Mouse (Mus musculus) G1E (cell line): ENCODE measurements around the gene Rhbdf2.

Experiments
- CTCF ChIP-seq: IDR thresholded peaks from 2 replicates; pipeline ENCODE4 v1.5.1; 2012; ENCODE audit warnings: low read depth, low read length, inconsistent platforms, mixed read lengths
- GATA1 ChIP-seq: IDR thresholded peaks from 2 replicates; pipeline ENCODE4 v1.6.1; 2012; ENCODE audit warnings: borderline replicate concordance, low read length, inconsistent platforms, mixed read lengths
- GATA2 ChIP-seq: IDR thresholded peaks from 2 replicates; pipeline ENCODE4 v1.6.1; 2012; ENCODE audit warnings: low read depth, low read length, inconsistent platforms, borderline replicate concordance
- POLR2AphosphoS5 ChIP-seq: IDR thresholded peaks from 2 replicates; pipeline ENCODE4 v1.6.1; 2012; ENCODE audit warnings: low read depth, low read length, inconsistent platforms; ENCODE audit not compliant: insufficient replicate concordance
- TAL1 ChIP-seq: conservative IDR thresholded peaks from 2 replicates; pipeline ENCODE4 v1.6.1; 2012; ENCODE audit warnings: low read depth, low read length, inconsistent platforms, mixed read lengths

DNA sequence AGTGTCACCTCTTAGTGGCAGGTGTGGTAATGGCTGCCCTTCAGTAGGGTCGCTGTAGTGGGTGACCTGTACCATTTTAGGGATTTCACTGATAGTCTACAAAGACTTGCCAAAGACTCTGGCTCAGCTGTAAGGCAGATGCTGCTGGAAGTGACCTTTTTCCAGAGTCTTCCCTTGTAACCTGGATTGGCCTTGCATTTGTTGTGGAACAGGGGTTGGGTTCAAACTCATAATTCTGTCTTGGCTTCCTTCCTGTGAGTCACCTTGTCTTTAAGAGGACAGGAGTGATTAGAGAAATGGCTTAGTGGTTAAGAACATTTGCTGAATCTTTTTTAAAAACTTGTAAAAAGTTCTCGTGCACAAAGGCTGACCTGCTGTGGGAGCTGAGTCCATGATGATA lies 46.6 kb upstream of the Rhbdf2 start:
- no peak for TF ChIP-seq CTCF
- TF ChIP-seq POLR2AphosphoS5, result no peak
- TF ChIP-seq TAL1, result no peak
- no peak for TF ChIP-seq GATA1
- no peak for TF ChIP-seq GATA2
